ENCODE assay signal across 8 mouse cellular contexts in genomic region chr2:168252639-168253292, GRCm38 (mm10). TPM values are rescaled to one million over a fixed set of nuclear protein-coding genes. Genes with fewer than 3 reads are reported as not detected.
A peak's percentile ranks its signal among the peaks of the same experiment; 100 is the strongest.
DNase-seq lines count a peak whose midpoint lies in the region; ATAC-seq and TF ChIP-seq lines count a peak whose summit lies in the region.

No protein-coding gene starts in this region.

- H3K9ac ChIP-seq in MEL (ENCODE audit: control insufficient read depth, low read depth, low read length, poor library complexity, severe bottlenecking) = no peak overlapping the region
- no peak overlapping the region for H3K9ac ChIP-seq in forebrain, embryonic 13.5 days
- H3K9ac ChIP-seq in limb, embryonic 11.5 days (ENCODE audit: low read length) = no peak overlapping the region
- H3K9ac ChIP-seq in midbrain, embryonic 15.5 days = no peak overlapping the region

- H3K36me3 ChIP-seq in MEL (ENCODE audit: control insufficient read depth in 1 of 2, insufficient read depth in 2 of 2, low read length in 2 of 2) = no peaks in the 10 kb centered on the region
- H3K36me3 ChIP-seq in forebrain, embryonic 13.5 days (ENCODE audit: poor library complexity, severe bottlenecking) = no peaks in the 10 kb centered on the region
- H3K36me3 ChIP-seq in limb, embryonic 11.5 days (ENCODE audit: control insufficient read depth, insufficient read depth, low read length) = no peaks in the 10 kb centered on the region
- no peaks in the 10 kb centered on the region for H3K36me3 ChIP-seq in midbrain, embryonic 15.5 days (replicated peaks)

- H3K27me3 ChIP-seq in MEL (ENCODE audit: control insufficient read depth in 1 of 2, insufficient read depth in 2 of 2, low read length in 2 of 2) = no peaks in the 10 kb centered on the region
- no peaks in the 10 kb centered on the region for H3K27me3 ChIP-seq in forebrain, embryonic 13.5 days
- H3K27me3 ChIP-seq in limb, embryonic 11.5 days (ENCODE audit: control insufficient read depth, insufficient read depth, low read length) = no peaks in the 10 kb centered on the region
- H3K27me3 ChIP-seq in midbrain, embryonic 15.5 days (replicated peaks) = no peaks in the 10 kb centered on the region

- 14% methylated on average over 16 of the region's 16 CpGs for WGBS in forebrain, embryonic 13.5 days
- WGBS in limb, embryonic 11.5 days = 12% methylated on average over 16 of the region's 16 CpGs
- 14% methylated on average over 16 of the region's 16 CpGs for WGBS in midbrain, embryonic 15.5 days

- no peak for ATAC-seq in forebrain, embryonic 13.5 days
- ATAC-seq in limb, embryonic 11.5 days (ENCODE audit: insufficient number of reproducible peaks, low FRiP score, low TSS enrichment, low read depth) = peak; percentile 69; the same call in 1 of the 2 replicates
- 0 out of 2 replicates have a peak, but pooled peaks have one; percentile 59 for ATAC-seq in midbrain, embryonic 15.5 days (replicated peaks)
- ATAC-seq in activated CD4-positive, CD25-positive, alpha-beta regulatory T cell, adult 4 months = no peak

- H3K9me3 ChIP-seq in MEL (replicated peaks; ENCODE audit: insufficient read depth, low read length) = no peaks in the 10 kb centered on the region
- H3K9me3 ChIP-seq in forebrain, embryonic 13.5 days (replicated peaks) = no peaks in the 10 kb centered on the region
- H3K9me3 ChIP-seq in limb, embryonic 11.5 days (ENCODE audit: control insufficient read depth, low read length) = no peaks in the 10 kb centered on the region
- no peaks in the 10 kb centered on the region for H3K9me3 ChIP-seq in midbrain, embryonic 15.5 days

- DNase-seq in adrenal gland, postnatal 14 days = peak; percentile 29
- DNase-seq in adrenal gland, postnatal 25 days = no peak
- DNase-seq in MEL (ENCODE audit: low read depth, low spot score) = no peak
- peak; percentile 83 for DNase-seq in limb, embryonic 11.5 days (ENCODE audit: low spot score)
- DNase-seq in cerebellum, adult 9-10 months = no peak

- no peak for TF ChIP-seq POLR2A in MEL (IDR thresholded peaks at IDR 0.05; ENCODE audit: control insufficient read depth in 1 of 2, insufficient read depth in 1 of 2, low read depth in 1 of 2, low read length in 2 of 2, poor library complexity in 1 of 2)

- H3K4me2 ChIP-seq in forebrain, embryonic 13.5 days = peak overlapping the region; percentile 25
- H3K4me2 ChIP-seq in limb, embryonic 11.5 days (ENCODE audit: low read depth, severe bottlenecking) = peak overlapping the region; percentile 18; the same call in 1 of the 2 replicates
- no peak overlapping the region for H3K4me2 ChIP-seq in midbrain, embryonic 15.5 days

- no peaks in the 10 kb centered on the region for H3K79me2 ChIP-seq in MEL (ENCODE audit: control insufficient read depth, insufficient read depth, low read length, poor library complexity)

- no peaks in the 10 kb centered on the region for H3K4me1 ChIP-seq in MEL (ENCODE audit: control insufficient read depth in 1 of 2, insufficient read depth in 2 of 2, low read length in 2 of 2)
- H3K4me1 ChIP-seq in forebrain, embryonic 13.5 days = peaks cover 20% of the 10 kb centered on the region
- no peaks in the 10 kb centered on the region for H3K4me1 ChIP-seq in limb, embryonic 11.5 days (ENCODE audit: control insufficient read depth, insufficient read depth, low read length)
- no peaks in the 10 kb centered on the region for H3K4me1 ChIP-seq in midbrain, embryonic 15.5 days

- TF ChIP-seq EP300 in MEL (IDR thresholded peaks at IDR 0.05; ENCODE audit: low read depth in 1 of 2, low read length in 2 of 2) = no peak

- TF ChIP-seq RAD21 in MEL (IDR thresholded peaks at IDR 0.05; ENCODE audit: low read depth, low read length) = no peak

- H3K27ac ChIP-seq in MEL (ENCODE audit: control insufficient read depth, low read depth, low read length) = no peak overlapping the region
- peak overlapping the region; percentile 10 for H3K27ac ChIP-seq in forebrain, embryonic 13.5 days
- H3K27ac ChIP-seq in limb, embryonic 11.5 days (replicated peaks; ENCODE audit: low read depth, low read length) = no peak overlapping the region
- H3K27ac ChIP-seq in midbrain, embryonic 15.5 days = no peak overlapping the region

- no peak overlapping the region for H3K4me3 ChIP-seq in MEL (ENCODE audit: control insufficient read depth in 1 of 2, insufficient read depth in 1 of 2, low read depth in 2 of 2, low read length in 2 of 2)
- no peak overlapping the region for H3K4me3 ChIP-seq in forebrain, embryonic 13.5 days
- H3K4me3 ChIP-seq in limb, embryonic 11.5 days (ENCODE audit: low read depth, low read length) = no peak overlapping the region
- no peak overlapping the region for H3K4me3 ChIP-seq in midbrain, embryonic 15.5 days

- TF ChIP-seq CTCF in MEL (IDR thresholded peaks at IDR 0.05 in 2 of 3, conservative IDR thresholded peaks at IDR 0.05 in 1 of 3; ENCODE audit: control insufficient read depth in 1 of 3, insufficient read depth in 1 of 3, low read depth in 2 of 3, low read length in 3 of 3, poor library complexity in 1 of 3, severe bottlenecking in 1 of 3) = peak in 2 of 3 experiments; percentile 25 to 44; a peak in 3 of 6 replicates

TF ChIP-seq in MEL, 35 proteins besides CTCF, POLR2A, EP300 and RAD21 (continues in another document):
- TF ChIP-seq HCFC1 (IDR thresholded peaks at IDR 0.05; ENCODE audit: low read depth, low read length) = no peak
- no peak for TF ChIP-seq RCOR1 (IDR thresholded peaks at IDR 0.05; ENCODE audit: low read depth, low read length)
- no peak for TF ChIP-seq UBTF (IDR thresholded peaks at IDR 0.05; ENCODE audit: borderline replicate concordance, insufficient read depth, low read depth, low read length)
- TF ChIP-seq GATA1 (IDR thresholded peaks at IDR 0.05; ENCODE audit: low read depth, low read length) = no peak

RNA-seq across cellular contexts. Expression of gene Mocs3, which starts 22.3 kb away (rescaled TPM):
- total RNA-seq in adrenal gland, postnatal 14 days (2021) = 11.9 and 12.2 TPM in 2 replicates
- total RNA-seq in adrenal gland, postnatal 25 days (2021) = 13.8 and 16.0 TPM in 2 replicates
- total RNA-seq in MEL (2012; rRNA removed) = 4.2 and 5.1 TPM in 2 replicates
- 1 to 10 TPM in 1 of 2 experiments, not detected in 1; 2.9 TPM for polyA plus RNA-seq in MEL (2012; ENCODE audit: insufficient read depth in 1 of 2, insufficient read length in 2 of 2, low read depth in 1 of 2, low replicate concordance in 2 of 2, missing spikeins in 1 of 2)
- 5.8 and 7.0 TPM in 2 replicates for polyA plus RNA-seq in forebrain, embryonic 13.5 days (2015; fragmentation: Nextera tagmentation; extraction: Ambion mirVana)
- polyA plus RNA-seq in limb, embryonic 11.5 days (2014; fragmentation: Nextera tagmentation; extraction: Ambion mirVana) = 7.0 and 8.9 TPM in 2 replicates
- 9.3 and 10.3 TPM in 2 replicates for polyA plus RNA-seq in midbrain, embryonic 15.5 days (2015; fragmentation: Nextera tagmentation; extraction: Ambion mirVana)
- 1 to 10 TPM in 1 of 2 experiments, under 1 TPM in 1; 0.40 to 1.2 TPM for polyA plus RNA-seq in activated CD4-positive, CD25-positive, alpha-beta regulatory T cell, adult 4 months (2017; shearing (Covaris generic))

RNA-seq across cellular contexts. Expression of gene Dpm1, which starts 22.4 kb away (rescaled TPM):
- total RNA-seq in adrenal gland, postnatal 14 days (2021) = 116 and 126 TPM in 2 replicates
- 95.1 and 156 TPM in 2 replicates for total RNA-seq in adrenal gland, postnatal 25 days (2021)
- 35.4 and 49.0 TPM in 2 replicates for total RNA-seq in MEL (2012; rRNA removed)
- polyA plus RNA-seq in MEL (2012; ENCODE audit: insufficient read depth in 1 of 2, insufficient read length in 2 of 2, low read depth in 1 of 2, low replicate concordance in 2 of 2, missing spikeins in 1 of 2) = 100 to 1,000 TPM in 1 of 2 experiments, 10 to 100 TPM in 1; 63.5 to 564 TPM
- polyA plus RNA-seq in forebrain, embryonic 13.5 days (2015; fragmentation: Nextera tagmentation; extraction: Ambion mirVana) = 66.4 and 77.3 TPM in 2 replicates
- 51.3 and 54.7 TPM in 2 replicates for polyA plus RNA-seq in limb, embryonic 11.5 days (2014; fragmentation: Nextera tagmentation; extraction: Ambion mirVana)
- polyA plus RNA-seq in midbrain, embryonic 15.5 days (2015; fragmentation: Nextera tagmentation; extraction: Ambion mirVana) = 42.7 and 56.4 TPM in 2 replicates
- 10 to 100 TPM; 62.6 to 96.1 TPM for polyA plus RNA-seq in activated CD4-positive, CD25-positive, alpha-beta regulatory T cell, adult 4 months (2017; shearing (Covaris generic))

RNA-seq across cellular contexts. Expression of gene Gm20716, which starts 22.6 kb away (rescaled TPM):
- 25.8 and 28.0 TPM in 2 replicates for total RNA-seq in adrenal gland, postnatal 14 days (2021)
- 27.1 and 34.8 TPM in 2 replicates for total RNA-seq in adrenal gland, postnatal 25 days (2021)
- 24.4 and 29.4 TPM in 2 replicates for total RNA-seq in MEL (2012; rRNA removed)
- 10 to 100 TPM in 1 of 2 experiments, not detected in 1; 24.4 TPM for polyA plus RNA-seq in MEL (2012; ENCODE audit: insufficient read depth in 1 of 2, insufficient read length in 2 of 2, low read depth in 1 of 2, low replicate concordance in 2 of 2, missing spikeins in 1 of 2)
- 26.9 and 32.7 TPM in 2 replicates for polyA plus RNA-seq in forebrain, embryonic 13.5 days (2015; fragmentation: Nextera tagmentation; extraction: Ambion mirVana)
- polyA plus RNA-seq in limb, embryonic 11.5 days (2014; fragmentation: Nextera tagmentation; extraction: Ambion mirVana) = 27.8 and 28.5 TPM in 2 replicates
- 25.6 and 26.1 TPM in 2 replicates for polyA plus RNA-seq in midbrain, embryonic 15.5 days (2015; fragmentation: Nextera tagmentation; extraction: Ambion mirVana)
- polyA plus RNA-seq in activated CD4-positive, CD25-positive, alpha-beta regulatory T cell, adult 4 months (2017; shearing (Covaris generic)) = 10 to 100 TPM; 14.2 to 20.0 TPM

RNA-seq across cellular contexts. Expression of gene Kcng1, which starts 28.8 kb away (rescaled TPM):
- total RNA-seq in adrenal gland, postnatal 14 days (2021) = 0.08 TPM in 1 of 2 replicates, not detected in the other
- 0.06 TPM in 1 of 2 replicates, not detected in the other for total RNA-seq in adrenal gland, postnatal 25 days (2021)
- not detected in 2 replicates for total RNA-seq in MEL (2012; rRNA removed)
- not detected for polyA plus RNA-seq in MEL (2012; ENCODE audit: insufficient read depth in 1 of 2, insufficient read length in 2 of 2, low read depth in 1 of 2, low replicate concordance in 2 of 2, missing spikeins in 1 of 2)
- 9.0 and 12.1 TPM in 2 replicates for polyA plus RNA-seq in forebrain, embryonic 13.5 days (2015; fragmentation: Nextera tagmentation; extraction: Ambion mirVana)
- 0.71 and 0.76 TPM in 2 replicates for polyA plus RNA-seq in limb, embryonic 11.5 days (2014; fragmentation: Nextera tagmentation; extraction: Ambion mirVana)
- 3.5 and 3.8 TPM in 2 replicates for polyA plus RNA-seq in midbrain, embryonic 15.5 days (2015; fragmentation: Nextera tagmentation; extraction: Ambion mirVana)
- polyA plus RNA-seq in activated CD4-positive, CD25-positive, alpha-beta regulatory T cell, adult 4 months (2017; shearing (Covaris generic)) = not detected

RNA-seq across cellular contexts. Expression of gene Adnp, which starts 45.9 kb away (rescaled TPM):
- total RNA-seq in adrenal gland, postnatal 14 days (2021) = 48.9 and 51.8 TPM in 2 replicates
- 61.3 and 81.5 TPM in 2 replicates for total RNA-seq in adrenal gland, postnatal 25 days (2021)
- 2.3 and 2.8 TPM in 2 replicates for total RNA-seq in MEL (2012; rRNA removed)
- 10 to 100 TPM; 11.9 to 29.4 TPM for polyA plus RNA-seq in MEL (2012; ENCODE audit: insufficient read depth in 1 of 2, insufficient read length in 2 of 2, low read depth in 1 of 2, low replicate concordance in 2 of 2, missing spikeins in 1 of 2)
- polyA plus RNA-seq in forebrain, embryonic 13.5 days (2015; fragmentation: Nextera tagmentation; extraction: Ambion mirVana) = 2.5 and 4.0 TPM in 2 replicates
- 12.2 and 19.8 TPM in 2 replicates for polyA plus RNA-seq in limb, embryonic 11.5 days (2014; fragmentation: Nextera tagmentation; extraction: Ambion mirVana)
- polyA plus RNA-seq in midbrain, embryonic 15.5 days (2015; fragmentation: Nextera tagmentation; extraction: Ambion mirVana) = 13.9 and 15.9 TPM in 2 replicates
- polyA plus RNA-seq in activated CD4-positive, CD25-positive, alpha-beta regulatory T cell, adult 4 months (2017; shearing (Covaris generic)) = 1 to 10 TPM in 1 of 2 experiments, under 1 TPM in 1; 0.63 to 4.7 TPM

Comparison
In these comparisons a context has a peak if more than half of its experiments do, and no peak if none do; other contexts are left out.
1. DNase-seq: peak in adrenal gland, postnatal 14 days (single experiment) and limb, embryonic 11.5 days (single experiment); none in adrenal gland, postnatal 25 days (single experiment), MEL (single experiment) and cerebellum, adult 9-10 months (single experiment).
2. ATAC-seq: peak in limb, embryonic 11.5 days (single experiment) and midbrain, embryonic 15.5 days (single experiment); none in forebrain, embryonic 13.5 days (single experiment) and activated CD4-positive, CD25-positive, alpha-beta regulatory T cell, adult 4 months (single experiment).